Mouse (Mus musculus): ENCODE measurements around the gene Tceal1.
"Not testable (repeated sequence)": the region's sequence is repeated elsewhere in the genome, so short reads cannot be mapped to it uniquely, and the experiment has no call there.

Tceal1 gene

DNA sequence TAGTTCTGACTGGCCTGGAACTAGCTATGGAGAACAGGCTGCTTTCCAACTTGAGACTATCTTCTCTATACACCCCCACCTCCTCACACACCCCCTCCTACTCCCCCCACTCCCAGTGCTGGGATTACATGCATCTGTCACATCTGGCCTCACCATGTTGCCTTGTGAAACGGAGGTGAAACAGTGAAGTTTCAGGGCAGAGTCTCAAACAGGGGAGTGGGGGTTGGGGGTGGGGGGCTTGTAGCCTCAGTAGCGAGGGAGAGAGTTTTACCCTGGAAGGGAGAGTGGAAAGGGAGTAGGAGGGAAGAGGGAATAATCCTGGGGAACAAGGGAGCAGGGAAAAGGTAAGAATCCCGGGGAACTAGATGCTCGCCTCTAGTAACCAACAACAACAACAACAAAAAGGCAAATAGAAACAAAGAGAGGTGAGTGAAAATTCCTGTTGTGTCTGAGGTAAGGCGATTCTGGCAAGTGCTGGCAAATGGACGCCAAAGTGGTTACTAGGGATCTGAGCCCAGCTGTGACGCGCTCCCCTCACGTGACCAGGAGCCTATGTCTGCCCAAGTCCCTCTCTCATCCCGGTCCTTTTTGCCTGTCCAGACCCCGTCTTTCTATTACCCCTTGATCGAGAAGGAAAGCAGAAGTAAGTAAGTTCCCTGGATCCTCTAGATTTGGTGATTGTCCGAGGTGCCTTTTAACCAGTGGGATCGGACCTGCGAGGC, at the start of gene Tceal1:
Gene Tceal1, plus strand, starts transcription at position 537 of the 722 bp plus-strand sequence.
- DNase-seq: peak; percentile 19 to 27

DNA sequence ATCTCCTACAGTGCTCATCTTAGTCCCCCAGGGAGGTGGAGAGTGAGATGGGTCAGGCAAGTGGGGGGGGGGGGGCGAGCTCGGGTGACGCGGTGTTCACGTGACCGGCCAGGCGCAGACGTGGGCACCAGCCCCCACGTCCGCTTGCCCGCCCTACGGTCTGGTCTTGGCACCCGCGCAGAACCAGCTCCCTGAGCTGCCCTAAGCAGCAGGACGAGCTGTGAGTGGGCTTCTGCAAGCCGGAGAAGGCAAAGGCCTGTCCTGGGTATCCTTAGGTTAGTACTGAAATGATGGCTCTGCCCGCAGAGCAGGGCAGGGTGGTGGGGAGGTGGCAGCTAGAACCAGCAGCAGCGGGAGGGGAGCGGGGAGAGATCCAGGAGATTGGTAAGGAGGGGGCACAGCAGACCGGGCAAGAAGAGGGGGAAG, 41.5 kb upstream of the Tceal1 start:
- no peak for DNase-seq

DNA sequence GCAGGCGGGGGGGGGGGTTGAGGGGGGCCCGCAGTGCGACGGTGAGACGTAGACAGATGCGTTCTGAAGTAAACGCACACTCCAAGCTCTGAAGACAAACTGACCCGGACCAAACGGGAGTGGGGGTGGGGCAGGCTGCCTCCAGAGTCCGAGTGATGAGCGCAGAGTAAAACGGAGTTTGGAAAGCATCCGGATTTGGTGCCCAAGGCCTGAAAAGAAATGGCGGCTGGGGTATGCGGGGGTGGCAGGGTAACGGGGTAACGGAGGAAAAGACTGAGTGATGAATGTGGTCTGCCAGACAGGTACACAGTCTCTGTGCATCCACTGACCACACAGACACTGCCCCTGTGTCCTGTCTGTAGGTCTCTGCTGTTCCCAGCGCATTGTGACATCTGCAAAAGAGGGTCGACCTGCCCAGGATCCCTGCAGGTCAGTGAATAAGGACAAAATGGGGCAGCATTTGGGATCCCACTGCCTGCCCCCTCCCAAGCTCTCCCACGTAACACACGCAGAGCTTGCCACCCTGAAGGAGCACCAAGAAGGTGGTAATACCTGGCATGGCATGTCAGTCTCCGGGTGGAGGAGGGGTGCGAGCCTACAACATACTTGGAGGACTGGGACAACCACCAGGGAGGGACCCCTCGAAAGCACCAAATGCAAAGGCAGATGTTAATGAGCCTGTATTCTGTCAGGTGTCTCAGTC, 40.9 kb upstream of the Tceal1 start:
- DNase-seq: not testable (repeated sequence)

DNA sequence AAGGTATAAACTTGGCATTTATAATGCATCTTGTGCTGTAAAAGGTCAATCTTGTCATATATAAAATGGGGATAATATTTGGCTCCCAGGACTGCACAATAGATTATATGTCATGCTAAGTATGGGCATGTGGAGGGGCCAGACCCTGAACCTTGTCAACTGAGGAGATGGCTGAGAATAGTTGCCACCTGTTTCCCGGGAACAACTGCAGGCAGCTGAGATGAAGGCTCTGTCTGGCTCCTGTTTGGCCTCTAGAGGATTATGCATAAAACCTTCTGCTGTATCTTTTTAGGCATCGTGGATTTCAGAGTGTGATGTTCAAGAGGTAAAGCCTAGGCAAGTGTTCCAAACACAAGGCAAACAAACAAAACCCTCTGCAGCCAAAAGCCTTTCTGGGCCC, 39.0 kb upstream of the Tceal1 start:
- no peak for DNase-seq

DNA sequence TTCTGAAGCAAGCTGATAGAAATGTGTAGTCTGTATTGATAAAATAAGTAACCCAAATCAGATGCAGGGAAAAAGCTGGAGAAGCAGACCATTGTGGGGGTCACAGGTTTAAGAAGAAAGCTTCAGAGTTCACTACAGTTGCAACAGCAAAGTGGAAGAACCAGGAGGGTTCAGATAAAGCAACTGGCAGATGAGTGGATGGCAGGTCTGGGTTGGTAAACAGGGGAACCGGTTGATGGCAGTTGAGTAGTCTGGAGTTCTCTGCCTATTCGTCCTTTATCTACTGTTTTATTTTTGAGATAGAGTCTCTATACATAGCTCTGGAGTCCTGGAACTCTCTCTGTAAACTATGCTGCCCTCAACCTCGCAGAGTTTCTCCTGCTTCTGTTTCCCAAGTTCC, 26.8 kb upstream of the Tceal1 start:
- no peak for DNase-seq

DNA sequence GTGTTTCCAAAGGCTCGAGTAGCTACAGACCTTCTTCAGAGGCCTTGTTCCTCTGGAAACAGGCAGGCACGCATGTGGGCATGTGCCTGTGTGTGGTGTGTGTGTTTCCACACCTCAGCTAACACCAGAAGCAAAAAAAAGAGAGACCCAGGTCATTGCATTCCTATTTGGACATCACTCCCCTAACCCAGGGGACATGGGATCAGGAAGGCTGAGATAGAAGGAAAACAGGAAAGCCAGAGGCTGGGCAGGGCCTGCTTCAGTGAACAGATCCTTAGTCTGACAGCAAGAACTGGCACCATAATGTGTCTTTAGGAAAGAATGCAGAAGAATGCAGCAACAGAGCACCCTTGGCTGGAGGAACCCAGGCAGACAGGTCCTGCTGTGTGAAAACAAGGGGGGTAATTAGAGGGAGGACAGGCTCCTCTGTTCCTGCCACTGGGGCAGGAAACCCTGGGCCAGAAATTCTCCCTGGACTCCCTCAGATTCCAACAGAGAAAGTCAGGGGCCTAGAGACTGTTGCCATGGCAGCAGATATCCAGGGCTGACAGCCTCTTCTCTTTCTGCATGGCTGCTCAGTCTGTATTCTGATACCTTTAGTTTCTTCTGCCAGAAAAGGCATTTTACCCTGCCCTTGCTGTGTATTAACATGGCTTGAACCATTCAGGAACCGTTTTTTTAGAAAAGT, 16.0 kb upstream of the Tceal1 start:
- DNase-seq: not testable (repeated sequence)

DNA sequence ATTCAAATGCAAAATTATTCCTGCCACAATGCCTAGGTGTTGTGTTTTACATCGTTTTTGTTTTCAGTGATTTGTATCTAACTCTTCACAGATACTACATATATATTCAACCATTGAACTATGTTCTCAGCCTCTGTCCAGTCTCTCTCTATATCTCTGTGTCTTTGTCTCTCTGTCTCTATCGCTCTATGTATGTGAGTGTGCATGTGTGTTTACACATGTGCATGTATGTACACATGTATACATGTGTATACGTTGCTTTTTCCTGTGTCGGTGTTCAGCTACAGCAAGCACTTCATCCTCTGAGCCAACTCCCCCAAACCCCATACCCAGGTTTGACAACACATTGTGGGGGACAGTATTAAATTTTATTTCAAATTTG, 15.5 kb upstream of the Tceal1 start:
- no peak for DNase-seq

DNA sequence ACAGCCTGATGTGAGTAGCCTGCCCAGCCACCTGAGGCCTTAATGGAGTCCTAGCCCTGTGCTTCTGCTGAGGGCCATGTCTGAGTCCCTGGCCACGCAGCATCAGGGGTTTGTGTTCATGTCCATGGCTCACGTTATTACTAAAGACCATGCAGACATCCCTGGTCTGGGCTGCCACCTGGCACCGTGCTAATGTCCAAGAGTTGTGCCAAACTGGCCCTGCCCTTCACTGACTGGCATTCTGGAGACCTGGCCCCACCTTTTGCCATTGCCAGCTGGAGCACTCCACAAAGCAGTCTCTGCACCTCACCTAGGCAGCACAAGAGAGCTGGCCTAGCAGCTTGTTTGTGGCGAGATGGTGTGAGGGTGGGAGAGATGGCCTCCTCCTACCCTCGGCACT, 14.6 kb upstream of the Tceal1 start:
- no peak for DNase-seq

DNA sequence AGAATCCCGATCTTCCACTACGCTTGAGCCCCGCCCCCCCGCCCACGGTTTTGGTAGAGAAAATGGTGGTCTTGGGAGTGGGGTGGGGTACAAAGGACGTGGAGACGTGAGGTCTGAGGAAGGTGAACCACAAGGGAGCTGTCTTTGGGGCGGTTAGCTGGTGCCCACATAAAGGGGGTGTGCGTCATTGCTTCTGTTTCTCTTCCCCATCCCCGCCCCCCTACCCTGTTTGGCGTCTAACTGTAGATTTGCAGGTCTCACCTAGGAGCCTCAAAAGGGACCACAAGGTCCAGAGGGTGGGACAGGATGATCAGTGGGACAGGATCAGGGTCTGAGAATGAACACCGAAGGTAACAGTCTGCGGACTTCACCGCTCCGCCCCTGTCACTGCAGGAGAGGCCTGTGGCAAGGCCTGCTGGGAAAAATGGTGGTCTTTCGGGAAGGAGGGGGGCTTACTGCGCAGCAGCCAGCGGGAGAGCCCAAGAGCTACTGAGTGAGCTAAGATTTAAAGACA, 443 bp downstream of the Tceal1 start:
- DNase-seq: peak; percentile 63 to 73

DNA sequence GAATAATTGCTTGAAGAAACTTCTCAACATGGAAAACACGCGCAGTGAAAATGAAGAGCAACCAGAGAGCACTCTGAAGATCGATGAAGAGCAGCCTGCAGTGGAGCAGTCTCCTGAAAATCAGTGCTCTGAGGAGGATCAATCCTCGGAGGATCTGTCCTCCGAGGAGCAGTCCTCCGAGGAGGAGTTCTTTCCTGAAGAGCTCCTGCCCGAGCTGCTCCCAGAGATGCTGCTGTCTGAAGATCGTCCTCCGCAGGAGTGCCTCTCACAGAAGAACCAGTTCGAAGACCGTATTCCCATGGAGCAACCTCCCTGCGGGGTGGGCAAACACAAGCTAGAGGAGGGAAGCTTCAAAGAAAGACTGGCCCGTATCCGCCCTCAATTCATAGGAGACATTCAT, 1.0 kb downstream of the Tceal1 start:
- DNase-seq: no peak

DNA sequence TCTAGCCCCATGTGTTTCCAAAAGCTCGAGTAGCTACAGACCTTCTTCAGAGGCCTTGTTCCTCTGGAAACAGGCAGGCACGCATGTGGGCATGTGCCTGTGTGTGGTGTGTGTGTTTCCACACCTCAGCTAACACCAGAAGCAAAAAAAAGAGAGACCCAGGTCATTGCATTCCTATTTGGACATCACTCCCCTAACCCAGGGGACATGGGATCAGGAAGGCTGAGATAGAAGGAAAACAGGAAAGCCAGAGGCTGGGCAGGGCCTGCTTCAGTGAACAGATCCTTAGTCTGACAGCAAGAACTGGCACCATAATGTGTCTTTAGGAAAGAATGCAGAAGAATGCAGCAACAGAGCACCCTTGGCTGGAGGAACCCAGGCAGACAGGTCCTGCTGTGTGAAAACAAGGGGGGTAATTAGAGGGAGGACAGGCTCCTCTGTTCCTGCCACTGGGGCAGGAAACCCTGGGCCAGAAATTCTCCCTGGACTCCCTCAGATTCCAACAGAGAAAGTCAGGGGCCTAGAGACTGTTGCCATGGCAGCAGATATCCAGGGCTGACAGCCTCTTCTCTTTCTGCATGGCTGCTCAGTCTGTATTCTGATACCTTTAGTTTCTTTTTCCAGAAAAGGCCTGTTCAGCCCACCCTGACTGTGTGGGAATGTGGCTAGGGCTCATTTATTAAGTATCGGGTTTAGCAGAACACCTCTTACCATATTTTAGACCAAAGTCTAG, 7.1 kb downstream of the Tceal1 start:
- DNase-seq: not testable (repeated sequence)

DNA sequence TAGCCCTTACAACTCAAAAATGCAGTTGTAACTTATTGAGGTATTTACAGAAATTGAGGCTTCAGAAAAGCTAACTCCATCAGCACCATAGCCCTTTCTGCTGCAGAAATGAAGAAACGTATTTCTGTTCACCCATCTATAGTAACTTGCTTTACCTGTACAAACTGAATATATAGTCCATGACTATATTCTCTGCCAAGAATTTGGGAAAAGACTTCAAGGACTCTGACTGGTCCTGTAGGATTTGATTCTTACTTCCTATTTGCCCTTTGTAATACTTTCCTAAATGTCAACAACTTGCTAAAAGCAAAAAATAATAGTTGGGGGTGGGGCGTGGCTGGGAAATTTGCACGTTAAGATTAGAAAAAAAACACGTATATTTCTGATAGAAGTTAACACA, 24.2 kb downstream of the Tceal1 start:
- DNase-seq: no peak

DNA sequence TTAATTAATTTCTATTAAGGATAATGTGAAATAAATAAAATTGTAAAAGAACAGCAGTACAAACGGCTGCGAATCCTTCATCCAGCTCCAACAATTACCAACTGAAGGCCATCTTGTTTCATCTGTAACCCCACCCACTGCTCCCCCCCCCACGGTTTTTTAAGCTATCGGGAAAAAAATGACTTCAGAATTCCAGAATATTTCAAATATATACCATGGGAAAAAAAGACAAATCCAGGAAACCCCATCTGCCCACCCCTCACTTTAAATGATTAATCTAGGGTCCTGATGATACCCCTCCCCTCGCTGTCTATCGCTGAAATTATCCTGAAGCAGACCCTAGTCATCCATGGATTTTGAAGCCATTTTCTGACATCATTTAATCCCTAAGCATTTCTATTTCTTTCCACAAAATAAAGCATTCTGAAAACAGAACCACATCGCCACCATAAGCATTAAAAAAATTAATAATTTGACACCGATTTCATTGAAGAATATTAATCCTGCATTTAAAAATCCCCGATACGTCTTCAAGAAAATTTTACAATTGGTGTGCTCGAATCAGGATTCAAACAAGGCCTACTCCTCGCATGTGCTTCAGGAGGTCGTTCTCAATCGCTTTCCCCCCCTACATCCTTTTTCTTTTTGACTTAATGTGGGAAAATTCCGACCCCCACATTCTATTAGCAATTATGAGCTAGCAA, 32.5 kb downstream of the Tceal1 start:
- DNase-seq: no peak

DNA sequence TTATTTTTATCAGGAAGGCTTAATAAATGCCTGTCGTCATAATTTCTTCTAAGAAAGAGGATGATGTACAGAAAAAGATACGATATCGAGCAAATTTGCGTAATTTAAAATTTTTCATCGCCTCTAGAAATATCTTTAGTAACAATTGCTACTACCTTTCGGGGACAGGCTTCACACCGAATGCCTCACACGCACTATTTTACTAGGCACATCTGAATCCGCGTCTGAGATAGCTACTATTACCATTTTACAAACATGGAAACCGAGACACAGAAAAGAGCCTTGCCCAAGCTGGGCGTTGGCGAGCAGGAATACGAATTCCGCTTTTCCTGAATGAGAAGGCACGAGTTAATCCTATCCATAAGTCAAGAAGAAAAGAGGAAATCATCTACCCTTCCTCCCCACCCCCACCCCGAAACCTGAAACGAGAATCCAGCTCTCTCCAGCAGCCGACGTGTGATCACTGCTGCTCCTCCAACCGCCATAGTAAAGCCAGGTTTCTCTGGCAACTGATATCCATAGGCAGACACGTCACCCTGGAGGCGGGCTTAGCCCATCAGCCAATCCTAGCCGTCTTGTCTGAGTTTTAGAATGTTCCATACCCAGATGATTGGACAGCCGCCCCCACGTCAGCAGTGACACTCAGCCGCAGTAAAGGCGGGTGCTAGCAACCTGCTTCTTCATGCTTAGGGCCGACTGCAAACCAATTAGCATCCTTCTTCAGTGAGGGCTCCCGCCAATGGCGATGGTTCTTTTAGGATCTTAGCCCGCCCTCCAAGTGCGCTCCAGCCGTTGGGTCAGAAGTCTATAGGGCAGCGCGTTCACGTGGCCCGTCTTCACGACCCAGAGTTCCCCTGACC, 33.2 kb downstream of the Tceal1 start:
- DNase-seq: peak; percentile 87 to 92

DNA sequence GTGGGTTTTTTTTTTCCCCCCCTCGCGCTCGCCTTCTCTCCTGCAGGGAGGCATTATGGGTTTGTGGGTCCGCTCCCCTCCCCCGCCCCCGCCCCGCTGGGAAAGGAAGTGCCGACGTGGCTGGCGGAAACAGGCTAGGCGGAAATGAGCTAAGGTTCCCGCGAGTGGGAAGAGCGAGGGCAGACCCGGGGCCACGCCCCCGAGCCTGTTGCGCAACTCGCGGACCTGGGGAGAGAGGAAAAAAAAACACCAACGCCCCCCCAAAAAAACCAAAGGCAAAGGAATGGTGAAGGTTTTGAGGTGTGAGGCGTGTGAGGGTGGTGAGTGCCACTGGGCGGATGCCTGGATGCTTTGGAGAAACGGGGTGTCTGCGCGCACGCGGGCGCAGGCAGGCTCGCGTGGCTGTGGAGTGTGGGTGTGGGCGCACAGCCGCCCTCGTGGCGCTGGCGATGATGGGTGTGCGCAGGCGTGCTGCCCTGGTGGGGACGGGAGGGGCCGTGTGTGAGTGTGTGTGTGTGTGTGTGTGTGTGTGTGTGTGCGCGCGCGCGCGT, 33.9 kb downstream of the Tceal1 start:
- DNase-seq: peak; percentile 83 to 84

DNA sequence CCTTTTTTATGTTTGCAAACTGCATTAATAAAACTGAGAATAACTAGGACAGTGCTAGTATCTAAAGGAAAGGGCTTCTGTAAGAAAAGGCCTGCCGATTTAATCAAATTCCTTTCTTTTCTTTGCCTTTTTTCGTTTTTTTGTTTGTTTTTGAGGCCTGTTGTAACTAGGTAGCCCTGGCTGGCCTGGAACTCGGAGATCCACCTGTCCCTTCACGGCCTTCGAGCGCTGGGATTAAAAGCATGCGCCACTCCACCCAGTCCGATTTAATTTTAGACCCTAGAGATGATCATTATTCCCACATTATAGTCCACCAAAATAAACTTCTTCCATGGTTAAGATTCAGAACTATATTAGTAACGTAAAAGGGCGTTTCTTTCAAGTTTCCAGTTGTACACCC, 34.5 kb downstream of the Tceal1 start:
- DNase-seq: peak in 1 of 2 experiments; percentile 24

DNA sequence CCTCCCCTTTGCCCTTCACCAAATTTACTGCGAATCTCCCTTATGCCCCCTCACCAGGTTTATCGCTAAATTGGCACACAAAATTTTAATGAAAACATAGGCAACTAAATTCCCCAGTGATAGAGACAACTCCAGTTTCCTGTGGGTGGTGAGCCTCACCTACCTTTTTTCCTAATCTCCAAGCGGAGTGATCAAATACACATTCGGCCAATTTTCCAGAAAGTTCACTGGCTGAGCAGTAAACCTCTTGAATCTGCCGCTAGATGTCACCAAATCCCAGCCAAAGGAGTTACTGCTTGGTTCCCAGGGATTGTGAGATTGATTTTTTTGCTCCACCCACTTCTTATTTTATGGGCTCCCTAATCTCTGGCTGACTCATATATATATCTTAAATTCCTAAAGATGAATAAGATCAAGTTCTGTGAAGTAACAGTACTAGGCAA, 34.9 kb downstream of the Tceal1 start:
- peak; percentile 34 to 57 for DNase-seq

DNA sequence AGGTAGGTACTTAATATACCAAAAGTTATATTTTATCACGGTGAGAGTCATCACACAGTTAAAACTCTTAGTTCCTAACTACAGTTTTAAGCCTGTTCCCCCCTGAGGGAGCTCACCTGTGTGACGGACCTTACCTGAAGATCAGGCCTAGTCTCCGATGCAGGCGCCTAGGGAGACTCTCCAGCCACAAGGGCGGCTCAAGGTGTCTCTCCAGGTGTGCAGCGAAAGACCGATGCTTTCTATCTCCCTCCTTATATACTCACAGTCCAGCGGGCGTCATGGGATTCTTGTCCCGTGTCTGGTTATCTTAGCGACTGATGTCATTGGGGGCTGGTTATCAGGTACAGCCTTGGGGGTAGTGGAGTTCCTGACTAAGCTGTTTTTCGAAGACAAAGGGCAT, 35.7 kb downstream of the Tceal1 start, which contains the start of gene Morf4l2:
Gene Morf4l2, minus strand, starts transcription at position 232 of the 400 bp plus-strand sequence.
- DNase-seq: no peak

DNA sequence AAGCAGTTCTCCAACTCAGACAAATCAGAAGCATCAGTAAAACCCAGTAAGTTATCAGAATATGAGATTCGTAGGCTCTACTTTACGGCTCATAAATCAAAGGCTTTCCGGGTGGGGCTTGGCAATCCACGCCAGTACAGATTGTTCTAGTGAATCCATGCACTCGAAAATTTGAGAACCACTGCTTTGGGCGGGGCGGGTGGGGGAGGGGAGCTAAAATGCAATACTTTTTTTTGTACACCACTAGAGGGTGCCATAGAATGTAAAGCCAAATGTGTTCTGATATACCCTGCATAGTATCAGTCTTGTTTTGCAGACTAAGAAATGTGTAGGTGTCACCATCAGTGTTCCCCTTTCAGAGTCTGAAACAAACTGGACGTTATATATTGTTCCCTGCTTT, 36.9 kb downstream of the Tceal1 start:
- no peak for DNase-seq

DNA sequence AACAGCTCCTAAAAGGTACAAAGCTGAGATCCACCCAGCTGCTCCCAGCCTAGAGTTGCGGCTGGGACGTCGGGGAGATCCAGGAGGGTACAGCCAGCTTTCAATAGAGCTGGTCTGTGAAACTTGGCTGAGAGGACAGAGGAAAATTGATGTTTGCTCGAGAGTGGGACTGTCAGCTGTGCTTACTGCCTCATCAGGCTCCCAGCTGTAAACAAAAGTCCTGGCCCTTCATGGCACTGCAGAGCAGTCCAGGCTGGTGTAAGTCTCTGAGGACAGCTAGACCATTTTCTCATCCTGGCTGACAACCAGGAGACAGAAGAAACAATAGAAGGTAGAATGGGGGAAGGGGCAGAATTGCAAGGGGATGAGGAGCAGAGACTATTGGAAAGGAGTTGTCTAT, 41.5 kb downstream of the Tceal1 start:
- DNase-seq: no peak

DNA sequence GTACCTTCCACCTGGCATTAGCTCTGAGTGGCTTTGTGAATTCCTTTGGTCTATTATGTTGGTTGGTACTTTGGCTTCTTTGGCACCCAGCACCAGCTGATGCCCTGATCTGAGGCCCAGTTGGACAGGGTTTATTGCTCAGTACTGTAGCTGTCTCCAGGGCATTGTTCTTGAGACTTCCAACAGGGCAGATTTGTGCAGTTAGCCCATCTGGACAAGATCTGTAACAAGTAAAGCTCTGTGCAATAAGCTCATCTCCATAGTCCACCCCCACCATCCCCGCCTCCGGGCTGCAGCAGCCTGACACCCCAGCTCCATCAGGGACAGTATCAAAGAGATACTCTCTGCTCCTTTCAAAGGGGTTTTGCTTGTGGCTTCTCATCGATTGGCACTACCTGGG, 47.7 kb downstream of the Tceal1 start:
- DNase-seq: no peak
